Mouse (Mus musculus): Measurements from ENCODE around the gene Ifitm10.

- TF ChIP-seq POLR2A (IDR thresholded peaks at IDR 0.05; ENCODE audit: borderline replicate concordance, extremely low read depth, low read depth, low read length) (no peak), CTCF (IDR thresholded peaks at IDR 0.05; ENCODE audit: insufficient read depth, low read length) (no peak)
These were observed 41.8 kb upstream of the Ifitm10 start for GRCm38 (mm10) chr7:142415314-142415713.

All from lung, adult 2 months (tissue).